Mouse (Mus musculus) kidney, postnatal 14 days (tissue): ENCODE data around the gene Tfap4.
"Not testable (repeated sequence)": the region's sequence is repeated elsewhere in the genome, so short reads cannot be mapped to it uniquely, and the experiment has no call there.

Source experiments
- DNase-seq: peaks from one replicate; pipeline ENCODE4 v3.0.0; 2022; ENCODE audit warnings: mixed read lengths

The Tfap4 gene

GRCm38 (mm10) chr16:4551885-4552284, 7.8 kb downstream of the Tfap4 start:
- DNase-seq, result no peak

GRCm38 (mm10) chr16:4551056-4551455, 8.6 kb downstream of the Tfap4 start:
- peak; percentile 80 for DNase-seq

DNA sequence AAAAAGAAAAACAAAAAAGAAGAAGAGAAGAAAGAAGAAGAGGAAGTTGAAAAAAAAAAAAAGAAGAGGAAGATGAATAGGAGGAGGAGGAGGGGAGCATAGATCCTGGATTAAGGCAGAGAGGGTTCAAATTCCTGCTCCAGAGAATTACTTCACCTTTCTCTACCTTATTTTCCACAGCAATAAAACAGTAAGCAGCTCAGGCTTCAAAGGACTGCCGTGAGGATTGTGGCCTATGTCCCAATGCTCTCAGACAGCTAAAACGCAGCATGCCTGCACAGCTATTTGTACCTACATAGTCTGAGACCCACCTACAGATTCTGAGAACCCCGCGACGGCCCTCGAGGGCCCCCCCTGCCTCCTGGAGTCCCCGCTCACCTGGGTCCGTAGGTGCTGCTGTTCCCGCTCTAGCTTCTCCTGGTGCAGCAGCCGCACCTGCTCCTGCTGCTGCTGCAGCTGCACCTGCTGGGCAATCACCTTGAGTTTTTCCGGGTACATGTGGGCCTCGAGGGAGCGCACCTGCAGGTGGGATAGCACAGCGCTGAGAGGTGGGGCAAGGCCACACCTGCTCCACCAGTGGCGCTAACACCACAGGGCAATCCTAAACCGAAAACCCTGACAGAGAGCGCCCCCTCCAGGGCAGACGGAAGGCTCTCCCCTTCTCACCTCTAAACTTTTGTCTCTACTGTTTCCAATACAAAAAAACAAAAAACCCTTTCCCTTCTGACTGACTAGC, 10.5 kb downstream of the Tfap4 start:
- no peak for DNase-seq

DNA sequence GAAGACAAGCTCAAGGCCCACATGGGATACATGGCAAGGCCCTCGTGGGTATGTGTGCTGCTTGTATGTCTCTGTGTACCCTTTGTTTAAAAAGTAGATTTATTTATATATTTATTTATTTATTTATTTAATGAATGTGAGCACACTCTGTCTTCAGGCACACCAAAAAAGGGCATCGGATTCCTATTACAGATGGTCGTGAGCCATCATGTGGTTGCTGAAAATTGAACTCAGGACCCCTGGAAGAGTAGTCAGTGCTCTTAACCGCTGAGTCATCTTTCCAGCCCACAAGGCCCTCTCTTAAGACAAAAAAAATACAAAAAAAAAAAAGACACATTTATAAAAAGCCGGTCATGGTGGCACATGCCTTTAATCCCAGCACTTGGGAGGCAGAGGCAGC, 12.0 kb downstream of the Tfap4 start:
- DNase-seq, result no peak

DNA sequence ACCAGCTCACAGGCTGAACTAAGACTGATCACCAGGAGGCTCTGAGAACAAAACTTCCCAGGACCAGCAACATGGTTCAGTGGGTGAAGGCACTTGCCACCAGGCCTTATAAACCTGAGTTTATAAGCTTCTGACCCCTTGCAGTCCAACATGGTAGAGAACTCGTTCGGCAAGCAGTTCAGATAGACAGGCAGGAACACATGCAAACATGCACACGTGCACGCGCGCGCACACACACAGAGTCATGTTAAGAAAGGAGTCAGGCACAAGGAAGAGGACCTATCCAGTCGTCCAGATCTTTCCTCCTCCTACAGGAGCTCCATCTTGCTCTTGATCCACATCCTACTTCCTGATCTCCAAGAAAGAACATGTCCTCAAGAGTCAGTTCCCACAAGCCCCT, 12.8 kb downstream of the Tfap4 start:
- DNase-seq, result no peak

DNA sequence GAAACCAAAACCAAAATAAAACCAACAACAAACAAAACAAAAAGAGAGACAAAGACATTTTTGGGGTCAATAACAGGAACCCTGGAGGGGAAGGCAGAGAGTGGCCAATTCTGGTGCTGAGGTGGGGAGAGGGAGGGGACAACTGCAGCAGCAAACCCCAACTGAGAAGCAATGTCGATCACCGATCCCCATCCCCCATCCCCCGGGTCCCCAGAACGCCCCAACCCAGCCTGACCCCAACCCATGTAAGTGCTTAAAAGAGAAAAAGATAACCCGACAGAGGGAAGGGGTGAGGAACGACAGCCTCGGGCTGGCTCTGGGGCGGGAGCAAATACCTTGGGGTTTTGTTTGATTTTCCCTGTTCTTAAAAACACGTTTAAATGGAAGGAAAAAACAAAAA, 14.8 kb downstream of the Tfap4 start:
- no peak for DNase-seq

DNA sequence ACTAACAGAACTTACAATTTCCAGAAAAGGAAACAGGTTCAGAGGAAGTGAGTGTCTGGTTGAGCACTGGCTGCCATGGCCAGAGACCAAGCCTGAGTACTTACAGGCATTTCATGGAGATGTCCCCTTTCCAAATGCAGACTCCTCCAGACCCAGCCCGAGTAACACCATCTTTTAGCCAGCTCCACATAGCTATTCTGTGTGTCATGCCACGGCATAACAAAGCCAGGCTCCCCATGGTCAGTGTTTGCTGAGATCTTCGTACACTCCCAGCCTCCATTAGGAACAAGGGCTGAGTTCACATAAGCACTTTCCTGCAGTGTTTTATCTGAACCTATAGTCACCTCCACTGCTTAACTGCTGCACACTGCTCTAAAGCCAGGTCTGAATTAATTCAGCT, 16.4 kb downstream of the Tfap4 start:
- no peak for DNase-seq

DNA sequence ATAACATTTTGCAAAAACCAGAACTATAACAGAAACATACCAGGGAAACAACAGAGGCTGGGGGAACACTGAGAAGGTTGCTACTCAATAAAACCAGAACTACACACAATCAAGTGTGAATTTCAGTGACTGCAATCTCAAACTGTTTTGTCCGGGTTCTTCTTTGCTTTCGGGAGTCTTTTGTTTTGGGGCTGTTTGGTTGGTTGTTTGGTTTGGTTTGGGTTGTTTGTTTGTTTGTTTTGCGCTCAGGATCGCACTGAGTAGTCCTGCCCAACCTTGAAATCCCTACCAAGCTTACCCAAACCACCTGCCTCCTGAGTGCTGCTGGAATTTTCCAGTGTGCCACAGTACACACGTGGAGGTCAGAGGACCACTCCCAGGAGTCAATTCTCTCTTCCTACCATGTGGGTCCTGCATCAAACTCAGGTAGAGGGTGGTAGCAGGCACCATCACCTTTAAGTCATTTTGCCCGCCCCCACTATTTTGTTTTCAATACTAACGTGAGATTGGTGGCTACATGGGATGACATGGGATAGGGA, 17.3 kb downstream of the Tfap4 start:
- DNase-seq, result no peak

DNA sequence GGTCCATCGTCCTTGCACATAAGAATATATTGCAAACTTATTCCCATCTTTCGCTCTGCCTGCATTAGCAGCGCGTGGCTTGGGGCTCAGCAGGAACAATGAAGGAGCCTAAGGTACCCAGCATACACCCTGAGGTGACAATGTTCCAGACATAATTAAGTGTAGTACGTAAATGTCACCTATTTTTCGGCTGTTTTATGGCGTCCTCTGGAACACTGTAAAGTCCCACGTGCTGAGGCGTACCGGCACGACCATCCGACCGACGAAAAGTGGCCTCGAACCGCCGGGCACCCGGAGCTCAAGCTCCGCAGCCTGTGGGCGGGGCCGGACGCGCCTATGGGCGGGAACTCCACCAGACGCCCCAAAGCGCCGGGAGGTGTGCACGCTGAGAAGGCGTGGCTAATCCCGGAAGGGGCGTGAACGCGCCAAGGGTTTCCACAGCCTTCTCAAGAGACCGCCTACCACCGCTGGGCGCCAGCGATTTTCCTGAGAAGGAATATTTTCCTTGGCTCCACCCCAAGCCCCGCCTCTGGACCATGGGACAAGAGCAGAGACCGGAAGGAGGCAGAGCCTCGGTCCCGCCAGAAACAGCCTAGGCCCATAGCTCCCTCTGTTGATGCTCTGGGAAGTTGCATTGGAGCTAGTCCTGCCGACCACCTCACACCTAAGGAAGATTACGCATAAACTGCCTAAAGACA, 18.0 kb downstream of the Tfap4 start, which contains the start of gene Srl:
Srl (minus strand) TSS at position 316 of the 698 bp plus-strand sequence.
- peak; percentile 100 for DNase-seq

GRCm38 (mm10) chr16:4541033-4541432, 18.6 kb downstream of the Tfap4 start:
- DNase-seq, result no peak

DNA sequence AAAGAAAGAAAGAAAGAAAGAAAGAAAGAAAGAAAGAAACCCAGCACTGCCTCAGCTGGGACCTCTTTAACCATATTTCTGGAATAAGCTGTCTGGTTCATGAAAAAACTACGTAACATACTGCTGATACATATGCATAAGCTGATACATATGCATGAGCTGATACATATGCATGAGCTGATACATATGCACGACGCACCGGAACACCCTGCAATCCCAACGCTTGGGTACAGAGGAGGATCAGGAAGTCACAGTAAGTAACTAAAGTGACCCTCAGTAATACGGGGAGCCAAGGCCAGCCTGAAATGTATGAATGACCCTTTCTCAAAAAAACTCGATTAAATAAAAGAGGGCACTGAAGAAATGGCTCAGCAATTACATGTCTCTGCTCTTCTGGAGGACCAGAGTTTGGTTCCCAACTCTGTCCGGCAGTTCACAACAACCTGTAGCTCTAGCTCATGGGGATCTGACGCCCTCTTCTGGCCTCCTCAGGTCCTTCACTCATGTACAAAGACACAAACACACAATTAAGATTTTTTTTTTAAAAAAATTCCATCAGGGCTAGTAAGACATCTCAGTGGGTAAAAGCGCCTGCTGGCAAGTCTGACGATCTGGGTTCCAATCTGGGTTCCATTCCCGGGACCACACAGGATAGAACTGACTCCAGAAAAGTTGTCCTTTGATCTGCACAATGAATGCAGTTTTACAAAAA, 19.4 kb downstream of the Tfap4 start:
- no peak for DNase-seq

- DNase-seq, result no peak
Measured at GRCm38 (mm10) chr16:4539521-4539920, 20.1 kb downstream of the Tfap4 start.

DNA sequence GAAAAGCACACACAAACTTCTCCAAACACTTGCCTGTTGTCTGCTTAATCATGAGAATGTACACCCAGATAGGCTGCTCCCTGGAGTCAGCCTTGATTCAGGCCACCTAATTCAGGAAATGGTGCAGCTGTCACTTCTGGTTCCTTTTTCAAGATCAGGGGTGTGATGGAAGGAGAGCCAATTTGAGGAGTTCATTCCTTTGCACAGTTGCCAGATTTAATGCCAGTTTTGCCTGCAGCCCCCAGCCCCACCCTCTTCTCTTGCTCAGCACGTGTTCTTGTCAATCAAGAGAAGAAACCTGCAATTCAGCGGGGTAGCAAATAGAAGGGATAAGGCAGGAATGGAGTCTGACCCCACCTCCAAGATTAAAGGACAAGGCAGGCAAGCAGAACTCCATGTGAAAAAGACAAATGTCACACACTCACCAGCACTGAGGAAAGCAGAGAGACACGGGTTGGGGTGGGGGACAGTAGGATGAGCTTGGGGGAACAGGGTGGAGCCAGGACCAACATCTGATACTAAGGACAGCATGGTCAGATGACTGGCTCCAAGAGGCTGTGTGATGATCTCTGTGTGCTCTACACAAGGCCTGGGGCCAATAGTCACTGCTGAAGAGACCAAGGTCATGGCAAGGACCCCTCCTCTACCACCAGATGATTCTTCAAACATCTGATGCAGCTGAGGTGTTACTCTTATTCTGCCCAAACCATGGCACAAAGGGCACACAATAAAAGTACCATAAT, 21.9 kb downstream of the Tfap4 start:
- no peak for DNase-seq

GRCm38 (mm10) chr16:4527373-4527772, 32.3 kb downstream of the Tfap4 start:
- not testable (repeated sequence) for DNase-seq

GRCm38 (mm10) chr16:4523313-4524004, 36.2 kb downstream of the Tfap4 start:
- no peak for DNase-seq

DNA sequence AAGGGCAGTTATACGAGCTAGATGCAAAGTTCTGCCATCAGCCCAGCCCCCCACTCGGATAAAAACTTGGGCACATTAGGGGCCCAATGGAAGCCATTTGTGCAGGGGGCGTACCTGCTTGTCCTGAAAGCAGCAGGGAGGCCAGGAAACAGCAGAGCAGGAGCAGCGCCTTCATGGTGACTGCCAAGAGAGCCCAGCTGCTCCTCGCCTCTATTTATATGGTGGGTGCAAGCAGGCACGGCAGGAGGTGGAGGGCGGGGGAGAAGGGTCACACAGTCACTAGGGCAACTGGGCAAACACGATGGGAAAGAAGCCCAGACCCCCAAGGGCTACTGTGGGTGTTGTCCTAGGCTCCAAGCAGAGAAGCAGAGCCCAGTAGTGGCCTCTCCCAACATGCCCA, 36.8 kb downstream of the Tfap4 start:
- no peak for DNase-seq

DNA sequence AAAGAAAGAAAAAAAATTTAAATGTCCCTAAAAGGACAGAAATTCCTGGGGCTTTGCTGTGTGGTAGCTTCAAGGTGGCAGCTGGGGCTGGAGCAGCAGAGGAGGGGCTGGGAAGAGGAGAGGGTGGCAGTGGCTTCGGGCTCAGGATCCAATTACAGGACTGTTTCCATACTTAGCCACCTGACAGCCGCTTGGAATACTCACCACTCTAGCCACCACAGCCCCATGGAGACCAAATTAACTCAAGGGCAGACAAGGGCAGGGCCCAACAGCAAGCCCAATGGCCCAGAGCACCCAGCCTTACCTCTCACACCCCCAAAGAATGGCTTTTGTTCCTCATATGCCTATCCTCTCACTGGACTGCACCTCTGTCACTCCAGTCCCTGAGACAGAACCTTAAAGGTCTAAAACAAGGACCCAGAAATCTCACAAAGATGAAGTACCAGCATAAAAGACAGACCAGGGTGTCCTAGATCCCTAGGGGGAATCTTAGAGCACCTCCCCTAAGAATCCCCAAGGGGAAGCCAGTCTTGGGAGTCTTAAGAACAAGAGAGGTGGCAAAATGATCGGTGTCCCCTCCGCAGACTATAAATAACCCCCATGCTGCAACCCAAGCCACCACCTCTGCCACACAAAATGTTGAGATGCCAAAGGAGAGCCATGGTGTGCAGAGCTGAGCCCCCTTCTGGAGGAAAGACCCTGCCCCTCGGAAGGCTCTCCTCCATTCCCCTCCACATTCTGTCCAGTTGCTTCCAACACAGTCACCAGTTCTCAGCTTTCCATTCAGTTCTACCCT, 37.7 kb downstream of the Tfap4 start:
- peak; percentile 22 for DNase-seq

DNA sequence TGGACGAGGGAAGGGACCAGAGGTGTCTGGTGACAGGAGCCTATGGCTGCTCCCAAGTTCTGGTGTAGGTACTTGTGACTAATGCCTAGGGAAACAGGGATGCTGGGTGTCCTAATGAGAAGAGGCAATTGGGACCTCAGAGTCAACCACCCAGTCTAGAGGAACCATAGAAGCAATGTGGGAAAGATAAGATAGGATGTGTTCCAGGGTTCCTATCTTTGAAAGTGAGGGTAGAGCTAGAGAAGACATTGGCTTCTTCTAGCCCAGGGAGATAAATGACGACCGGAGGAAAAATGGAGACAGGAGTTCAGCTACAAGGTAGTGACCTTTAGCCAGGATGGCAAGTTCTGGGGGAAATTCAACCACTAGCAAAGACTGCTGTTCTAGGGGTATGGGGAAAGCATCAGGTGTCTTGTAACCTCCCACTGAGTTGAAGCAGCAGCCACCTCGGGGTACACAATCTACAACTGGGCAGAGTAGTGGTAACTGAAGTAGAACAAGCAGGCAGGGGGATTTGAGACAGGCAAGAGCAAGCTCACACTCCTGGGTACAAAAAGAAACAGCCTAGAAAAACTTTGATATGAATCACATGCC, 38.5 kb downstream of the Tfap4 start:
- no peak for DNase-seq

- DNase-seq, result no peak
Measured at GRCm38 (mm10) chr16:4520673-4521072, 39.0 kb downstream of the Tfap4 start.

- no peak for DNase-seq
Measured at GRCm38 (mm10) chr16:4519825-4520224, 39.8 kb downstream of the Tfap4 start.

GRCm38 (mm10) chr16:4519157-4519556, 40.5 kb downstream of the Tfap4 start:
- DNase-seq, result no peak
